Mouse (Mus musculus): ENCODE results near the gene Uqcrc2.

Gene Uqcrc2

DNA sequence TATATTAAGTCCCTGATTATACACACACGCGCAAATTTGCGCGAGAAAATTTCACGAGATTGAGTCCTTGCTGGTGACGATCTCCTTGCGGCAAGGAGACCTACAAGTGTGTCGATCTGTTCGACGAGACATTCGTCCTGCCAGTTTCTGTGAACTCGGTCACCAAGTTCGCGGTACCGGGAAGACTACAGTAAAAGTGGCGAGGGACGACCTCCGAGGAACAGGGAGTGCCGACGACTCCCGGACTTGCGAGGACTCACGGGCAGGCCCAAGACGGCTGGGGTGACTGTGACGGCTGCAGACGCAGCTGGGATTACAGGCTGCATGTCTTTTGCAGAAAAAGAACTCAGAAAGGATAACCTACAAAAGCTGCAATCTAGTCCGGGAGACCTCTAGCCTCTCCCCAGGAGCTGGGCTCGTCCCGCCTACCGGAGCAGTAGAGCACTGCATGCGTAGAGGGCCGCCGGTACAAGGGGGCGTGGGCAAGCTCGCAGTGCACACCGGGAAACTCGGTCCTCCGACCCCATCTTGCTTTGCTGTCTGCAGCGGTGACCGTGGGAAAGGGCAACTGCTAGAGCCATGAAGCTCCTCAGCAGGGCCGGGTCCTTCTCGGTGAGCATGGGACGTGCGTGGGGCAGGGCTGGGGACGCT lies at the start of gene Uqcrc2:
Gene Uqcrc2, plus strand, starts transcription at position 466 of the 651 bp plus-strand sequence.
- DNase-seq (ENCODE audit: extremely low read depth, low read depth, low spot score): no peak

DNA sequence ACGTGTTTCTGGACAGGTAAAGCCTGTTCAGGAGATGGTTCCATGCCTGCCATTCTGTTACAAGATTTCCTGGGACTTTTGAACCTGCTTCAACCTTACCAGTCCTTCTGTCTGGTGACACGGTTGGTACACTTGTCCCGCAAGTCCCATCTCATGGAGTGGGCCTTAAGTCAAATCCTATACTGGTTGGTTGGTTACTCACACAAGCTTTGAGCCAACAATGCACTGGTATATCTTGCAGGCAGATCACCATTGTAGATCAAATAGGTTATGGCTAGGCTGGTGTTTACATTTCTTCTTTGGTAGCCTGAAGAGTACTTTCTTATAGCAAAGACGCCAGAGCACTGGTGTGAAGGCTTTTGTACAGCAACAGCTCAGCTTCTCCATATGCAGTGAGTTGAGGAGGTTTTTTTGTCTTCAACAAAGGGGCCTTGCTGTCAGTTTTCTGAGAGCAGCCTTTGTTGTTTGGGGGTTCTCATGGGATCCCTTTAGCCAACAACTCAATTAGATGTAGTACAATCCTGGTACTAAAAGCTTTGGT lies 37.7 kb upstream of the Uqcrc2 start:
- DNase-seq (ENCODE audit: extremely low read depth, low read depth, low spot score): no peak

DNA sequence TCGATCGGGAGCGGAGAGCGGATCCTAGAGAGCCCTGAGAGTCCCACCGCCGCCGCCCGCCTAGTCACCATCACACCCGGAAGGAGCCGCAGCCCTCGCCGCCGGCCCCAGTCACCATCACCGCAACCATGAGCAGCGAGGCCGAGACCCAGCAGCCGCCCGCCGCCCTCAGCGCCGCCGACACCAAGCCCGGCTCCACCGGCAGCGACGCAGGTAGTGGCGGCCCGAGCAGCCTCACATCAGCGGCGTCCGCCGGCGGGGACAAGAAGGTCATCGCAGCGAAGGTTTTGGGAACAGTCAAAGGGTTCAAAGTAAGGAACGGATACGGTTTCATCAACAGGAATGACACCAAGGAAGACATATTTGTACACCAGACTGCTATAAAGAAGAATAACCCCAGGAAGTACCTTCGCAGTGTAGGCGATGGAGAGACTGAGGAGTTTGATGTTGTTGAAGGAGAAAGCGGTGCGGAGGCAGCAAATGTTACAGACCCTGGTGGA lies 37.2 kb upstream of the Uqcrc2 start:
- DNase-seq (ENCODE audit: extremely low read depth, low read depth, low spot score): no peak

DNA sequence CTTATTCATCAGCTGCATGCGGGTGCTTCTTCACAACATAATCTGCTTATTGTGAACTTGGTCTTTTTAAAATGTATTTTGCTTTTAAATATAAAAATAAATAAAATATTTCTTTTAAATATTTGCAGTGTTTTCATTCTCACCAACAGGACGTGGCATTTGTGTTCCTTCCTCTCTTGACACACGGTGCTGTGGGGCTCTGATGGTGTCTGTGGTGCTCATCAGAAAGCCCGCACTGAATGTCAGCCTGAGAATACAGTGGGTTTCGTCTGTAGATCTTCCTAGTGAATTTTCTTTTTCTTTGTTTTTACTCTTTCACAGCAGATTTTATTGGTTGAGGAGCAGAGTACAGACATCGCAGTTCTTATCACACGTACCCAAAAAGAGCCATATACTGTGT lies 36.6 kb upstream of the Uqcrc2 start:
- no peak for DNase-seq (ENCODE audit: extremely low read depth, low read depth, low spot score)

DNA sequence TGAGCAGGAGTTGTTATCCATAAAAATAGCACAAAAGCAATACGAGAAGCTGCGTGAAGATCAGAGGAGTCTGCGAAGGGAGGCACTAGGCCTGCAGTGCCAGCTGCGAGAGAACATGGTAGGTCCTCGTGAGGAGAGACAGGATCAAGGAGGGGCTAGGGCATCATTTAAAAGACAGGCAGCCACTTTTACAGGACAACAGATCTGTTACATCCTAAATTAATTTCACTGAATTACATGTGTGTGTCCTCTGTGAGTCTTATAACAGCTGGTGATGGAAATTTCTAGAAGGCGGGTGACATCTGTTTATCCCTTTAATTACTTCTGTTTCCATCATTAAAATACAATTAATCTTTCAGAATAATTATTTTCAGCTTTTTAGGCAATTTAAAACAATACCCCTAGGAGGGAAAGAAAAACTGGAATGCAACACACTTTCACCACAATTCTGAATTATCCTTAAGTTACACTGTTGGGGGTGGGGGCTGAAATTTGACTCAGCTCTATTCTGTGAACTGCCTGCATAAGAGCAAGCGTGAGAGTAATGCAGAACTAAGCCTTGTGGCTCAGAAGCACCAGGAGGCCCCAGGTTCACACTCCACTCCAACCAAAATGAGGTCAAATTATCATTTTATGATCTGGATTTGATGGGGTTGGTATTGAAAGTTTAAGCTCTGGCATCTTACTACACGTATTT lies 14.8 kb upstream of the Uqcrc2 start:
- no peak for DNase-seq (ENCODE audit: extremely low read depth, low read depth, low spot score)

DNA sequence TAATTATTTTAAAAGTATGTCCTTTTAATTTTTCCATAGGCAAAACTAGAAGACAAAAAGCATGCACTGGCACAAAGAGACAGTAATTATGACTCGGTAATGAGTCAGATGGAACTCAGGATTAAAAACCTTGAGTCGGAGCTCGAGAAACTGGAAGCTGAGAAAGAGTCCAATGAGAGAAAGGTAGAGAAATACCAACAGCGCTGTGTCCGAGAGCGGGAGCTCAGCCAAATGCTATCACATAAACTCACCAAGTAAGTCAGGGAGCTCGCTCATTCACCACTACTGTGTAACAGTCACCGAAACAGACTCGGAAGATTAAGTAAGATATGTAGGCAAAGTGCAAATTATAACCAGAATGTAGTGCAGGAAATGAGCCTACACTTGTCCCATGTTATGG lies 14.1 kb upstream of the Uqcrc2 start:
- no peak for DNase-seq (ENCODE audit: extremely low read depth, low read depth, low spot score)

DNA sequence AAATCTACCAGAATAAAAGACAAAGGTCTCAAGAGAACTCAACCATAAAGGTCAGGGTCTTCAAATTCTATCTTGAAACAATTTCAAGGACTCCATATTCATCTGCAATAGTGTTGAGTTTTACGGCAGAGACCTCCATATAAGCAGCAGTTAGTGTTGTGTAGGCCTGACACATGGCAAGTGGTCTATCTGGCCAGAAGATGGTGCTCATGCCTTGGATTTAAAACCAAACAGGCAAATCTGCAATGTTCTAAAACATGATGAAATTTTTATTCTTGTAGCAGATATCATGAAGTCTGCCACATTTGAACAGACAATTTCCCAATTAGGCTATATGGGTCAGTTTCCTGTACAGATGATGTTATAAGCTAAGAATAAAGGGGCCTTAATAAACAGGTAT lies 2.5 kb upstream of the Uqcrc2 start:
- no peak for DNase-seq (ENCODE audit: extremely low read depth, low read depth, low spot score)

DNA sequence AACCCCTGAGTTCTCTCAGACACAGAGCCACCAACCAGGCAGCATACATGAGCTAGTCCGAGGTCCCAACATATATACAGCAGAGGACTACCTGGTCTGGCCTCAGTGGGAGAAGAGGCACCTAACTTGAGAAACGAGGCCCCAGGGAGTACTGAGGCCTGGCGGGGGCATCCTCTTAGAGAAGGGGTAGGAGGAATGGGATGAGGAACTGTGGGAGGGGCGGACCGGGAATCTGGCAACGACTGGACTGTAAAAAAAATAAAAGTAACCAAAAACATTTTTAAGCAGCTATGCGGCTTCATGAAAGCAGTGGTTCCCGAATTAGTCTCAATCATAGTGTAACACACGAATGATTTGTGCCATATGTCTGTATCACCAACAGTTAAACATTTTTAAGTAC lies 675 bp upstream of the Uqcrc2 start:
- no peak for DNase-seq (ENCODE audit: extremely low read depth, low read depth, low spot score)

DNA sequence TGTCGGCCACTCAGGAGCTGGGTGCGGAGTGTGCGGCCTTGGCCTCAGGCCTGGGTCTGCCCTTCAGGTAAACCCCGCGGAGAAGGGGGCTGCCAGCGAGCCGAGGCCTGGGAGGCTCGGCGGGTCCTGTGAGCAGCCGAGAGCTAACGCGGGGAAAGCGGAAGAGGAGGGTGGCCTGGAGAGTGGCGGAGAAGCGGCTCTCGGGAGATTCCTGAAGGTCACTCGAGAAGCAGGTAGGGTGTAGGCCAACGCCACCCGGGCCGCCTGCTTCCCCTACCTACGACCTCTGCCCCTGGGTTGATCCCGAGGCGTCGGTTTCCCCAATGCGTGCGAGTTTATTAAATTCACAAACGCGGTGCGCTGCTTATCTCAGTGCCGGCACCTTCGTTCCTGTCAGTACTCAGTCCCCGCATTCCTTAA lies 396 bp downstream of the Uqcrc2 start:
- no peak for DNase-seq (ENCODE audit: extremely low read depth, low read depth, low spot score)

DNA sequence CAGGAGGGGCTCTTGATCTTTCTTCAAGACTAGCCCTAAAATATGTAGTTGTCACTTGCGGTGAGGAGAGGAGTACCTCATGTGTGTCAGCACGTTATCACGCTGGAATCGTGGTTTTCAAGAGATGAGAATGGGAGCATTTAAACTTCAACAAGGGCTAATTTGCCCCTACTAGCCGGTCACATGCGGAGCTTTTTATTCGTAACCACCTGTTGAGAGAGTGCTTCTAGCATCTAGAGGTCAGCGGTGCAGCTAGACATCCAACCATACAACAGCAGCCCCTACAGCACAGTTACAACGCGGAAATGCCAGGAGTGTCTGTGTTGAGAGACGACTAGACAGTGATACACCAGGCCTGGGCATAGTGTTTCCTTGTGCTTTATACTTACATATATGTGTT lies 845 bp downstream of the Uqcrc2 start:
- DNase-seq (ENCODE audit: extremely low read depth, low read depth, low spot score): no peak

DNA sequence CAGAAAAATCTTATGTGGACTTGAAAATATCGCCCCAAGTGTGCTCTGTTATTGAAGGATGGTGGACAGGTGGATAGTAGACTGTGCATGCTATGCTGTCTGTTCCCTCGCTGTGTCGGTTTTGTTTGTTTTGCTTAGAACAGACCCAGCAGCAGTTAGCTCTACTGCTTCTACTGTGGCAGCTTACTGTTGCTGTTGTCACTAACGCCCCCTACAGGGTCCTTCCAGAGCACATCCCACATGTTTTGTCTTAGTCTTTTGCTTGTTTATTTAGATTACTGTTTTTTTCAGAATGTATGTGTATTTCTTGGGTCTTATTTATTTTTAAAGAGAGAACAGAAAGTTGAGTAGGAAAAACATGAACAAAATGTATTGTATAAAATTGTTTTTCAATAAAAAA lies 8.2 kb downstream of the Uqcrc2 start:
- no peak for DNase-seq (ENCODE audit: extremely low read depth, low read depth, low spot score)

DNA sequence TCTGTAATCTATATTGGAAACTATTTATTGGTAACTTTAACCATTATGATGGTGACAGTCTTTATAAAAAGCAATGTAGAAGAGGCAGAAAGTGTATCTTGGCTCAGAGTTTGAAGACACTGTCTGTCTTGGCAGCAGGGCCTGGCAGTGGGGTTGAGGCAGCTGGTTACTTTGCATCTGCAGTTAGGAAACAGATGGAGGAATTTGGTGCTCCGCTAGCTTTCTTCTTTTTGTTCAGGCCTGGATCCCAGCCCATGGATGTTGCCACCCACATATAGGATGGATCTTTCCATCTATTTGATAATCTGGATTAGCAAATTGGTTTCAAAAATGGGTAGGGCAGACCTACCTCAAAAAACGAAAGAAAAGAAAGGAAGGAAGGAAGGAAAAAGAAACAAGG lies 12.9 kb downstream of the Uqcrc2 start:
- DNase-seq (ENCODE audit: extremely low read depth, low read depth, low spot score): no peak

DNA sequence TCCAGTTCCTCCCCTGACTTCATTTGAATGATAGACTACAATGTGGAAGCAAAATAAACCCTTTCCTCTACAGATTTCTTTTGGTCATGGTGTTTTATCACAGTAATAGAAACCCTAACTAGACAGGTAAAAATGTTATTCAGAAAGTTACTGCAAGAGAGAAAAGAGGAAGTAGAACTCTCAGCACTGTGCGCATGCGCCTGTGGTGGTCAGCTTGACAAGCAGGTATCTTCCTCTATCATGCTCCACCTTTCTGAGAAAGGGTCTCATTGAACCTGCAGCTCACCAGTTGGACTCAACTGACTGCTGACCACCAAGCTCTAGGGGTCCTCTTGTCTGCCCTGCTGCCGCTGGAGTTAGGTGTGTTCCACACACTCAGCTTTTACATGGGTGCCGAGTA lies 27.1 kb downstream of the Uqcrc2 start:
- DNase-seq (ENCODE audit: extremely low read depth, low read depth, low spot score): no peak

DNA sequence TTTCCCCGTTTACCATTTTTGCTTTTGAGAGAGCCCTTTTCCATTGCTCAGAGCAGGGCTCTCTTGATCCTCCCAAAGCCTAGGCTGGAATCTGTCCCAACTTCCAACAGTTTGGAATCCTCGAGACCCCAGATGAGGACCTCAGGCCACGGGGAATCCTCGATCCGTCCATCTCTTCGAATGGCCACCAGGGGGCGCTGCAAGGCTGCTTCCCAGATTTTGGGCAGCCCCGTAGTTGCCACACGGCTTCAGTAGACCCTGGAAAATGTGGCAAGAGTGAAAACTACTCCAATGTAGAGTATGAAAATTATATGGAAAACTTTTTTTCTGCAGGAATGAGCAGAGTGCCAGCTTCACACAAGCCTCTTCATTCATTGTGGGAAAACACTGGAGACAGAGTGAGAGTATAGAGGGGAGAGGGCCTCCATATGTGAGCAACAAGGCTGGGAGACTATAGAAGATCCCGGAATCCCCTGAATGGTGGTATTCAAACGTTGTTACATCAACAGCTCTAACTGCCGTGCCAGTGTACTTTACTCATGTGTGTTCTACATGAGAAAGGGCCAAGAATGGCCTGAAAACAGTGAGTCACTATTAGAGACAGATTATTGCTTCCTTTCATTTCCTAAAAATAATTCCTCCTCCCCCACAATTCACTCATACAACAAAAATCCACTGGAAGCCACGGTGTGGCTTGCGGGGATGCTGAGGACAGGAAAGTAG lies 35.3 kb downstream of the Uqcrc2 start, which contains the start of gene Pdzd9:
Gene Pdzd9, minus strand, starts transcription at position 191 of the 723 bp plus-strand sequence.
- no peak for DNase-seq (ENCODE audit: extremely low read depth, low read depth, low spot score)

DNA sequence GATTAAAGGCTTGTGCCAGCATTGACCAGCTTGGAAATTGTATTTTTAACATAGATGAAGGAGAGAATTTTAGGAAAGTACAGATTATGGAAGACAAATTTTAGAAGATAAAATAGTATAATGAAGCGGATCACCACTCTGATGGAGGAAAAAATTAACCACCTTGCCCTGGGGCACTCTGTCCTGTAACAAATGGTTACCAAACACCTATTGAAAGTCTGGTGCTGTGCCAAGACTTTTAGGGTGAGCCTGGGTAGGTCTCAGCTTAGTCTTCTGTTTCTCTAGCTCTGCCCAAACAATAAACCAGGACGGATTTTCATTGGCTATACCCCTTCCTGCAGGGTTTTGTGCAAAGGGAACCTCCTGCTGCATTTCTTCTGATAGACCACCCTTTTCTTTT lies 36.3 kb downstream of the Uqcrc2 start:
- DNase-seq (ENCODE audit: extremely low read depth, low read depth, low spot score): no peak

DNA sequence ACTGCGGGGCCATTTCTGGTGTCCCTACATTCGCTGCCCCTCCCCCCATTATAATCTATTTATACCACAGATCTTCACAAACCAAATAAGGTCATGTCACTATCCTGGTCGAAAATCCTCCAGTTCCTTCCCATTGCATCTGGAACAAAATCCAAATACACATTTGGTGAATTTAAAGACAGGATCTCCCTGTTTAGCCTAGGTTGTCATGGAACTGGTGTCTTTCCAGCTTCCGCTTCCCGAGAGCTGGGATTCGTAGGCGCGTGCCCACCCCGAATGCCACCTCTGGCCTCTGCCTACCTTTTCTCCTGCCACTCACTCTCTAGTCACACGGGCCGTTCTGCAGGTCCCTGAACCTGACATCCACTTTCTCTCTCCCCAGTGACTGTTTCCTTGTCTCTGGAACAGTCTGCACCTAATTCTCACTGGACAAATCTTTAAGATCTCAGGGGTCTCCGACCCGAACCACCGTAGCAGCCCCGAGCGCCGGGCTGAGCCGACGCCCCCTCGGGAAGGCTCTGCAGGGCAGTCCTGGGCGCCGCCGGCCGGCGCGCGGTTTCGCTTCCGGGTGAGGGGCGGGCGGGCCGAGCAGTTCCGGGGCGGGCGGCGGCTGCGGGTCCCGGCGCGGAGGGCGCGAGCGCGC lies 42.1 kb downstream of the Uqcrc2 start, which contains the start of gene Mosmo:
Gene Mosmo, plus strand, starts transcription at position 618 of the 643 bp plus-strand sequence.
- no peak for DNase-seq (ENCODE audit: extremely low read depth, low read depth, low spot score)

DNA sequence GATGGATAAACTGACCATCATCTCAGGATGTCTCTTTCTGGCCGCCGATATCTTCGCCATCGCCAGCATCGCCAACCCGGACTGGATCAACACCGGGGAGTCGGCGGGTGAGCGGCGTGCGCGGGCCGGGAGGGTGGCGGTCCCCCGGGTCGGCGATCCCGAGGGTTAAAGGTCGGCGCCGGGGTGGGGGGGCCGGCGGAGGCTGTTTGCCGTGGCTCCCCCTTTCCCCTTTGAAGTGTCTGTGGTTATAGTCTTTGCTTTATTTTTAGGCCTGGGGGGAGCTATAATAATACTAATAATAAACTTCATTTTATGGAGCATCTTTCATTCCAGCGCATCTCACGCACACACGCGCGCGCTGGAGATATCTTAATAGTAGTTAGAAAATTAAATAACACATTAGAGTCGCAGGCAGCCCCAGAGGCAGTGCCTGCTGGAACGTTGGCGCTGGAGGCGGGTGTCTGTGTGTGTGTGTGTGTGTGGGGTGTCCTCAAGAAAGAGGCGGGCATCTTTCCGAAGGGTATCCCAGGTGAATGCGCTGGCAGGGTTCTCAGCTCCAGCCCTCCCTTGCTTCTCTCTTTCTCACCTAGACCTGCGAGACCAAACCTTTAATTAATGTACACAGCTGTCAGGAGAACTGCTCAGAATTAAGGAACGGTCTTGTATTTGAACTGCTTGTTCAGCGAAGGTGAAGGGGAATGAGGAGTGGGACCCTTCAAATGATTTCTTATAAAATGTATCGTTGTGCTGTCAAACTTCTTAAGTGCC lies 43.0 kb downstream of the Uqcrc2 start:
- DNase-seq (ENCODE audit: extremely low read depth, low read depth, low spot score): no peak

DNA sequence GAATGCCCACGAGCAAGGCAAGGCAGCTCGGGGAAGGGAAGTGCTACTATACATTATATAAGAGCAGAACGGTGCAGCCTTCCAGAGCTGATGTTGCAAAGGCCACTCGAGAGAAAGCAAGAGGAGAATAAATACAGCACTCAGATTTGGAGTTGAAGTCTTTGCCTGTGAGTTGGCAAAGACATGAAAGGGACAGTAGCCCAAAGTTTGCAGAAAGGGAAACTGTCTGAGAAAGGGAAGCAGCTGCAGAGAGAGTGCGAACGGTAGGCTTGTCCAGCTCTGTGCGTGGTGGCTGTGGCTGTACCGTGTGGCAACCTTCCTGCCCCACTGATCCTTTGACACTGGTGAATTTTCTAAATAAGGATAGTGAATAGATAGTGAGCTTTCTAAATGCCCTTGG lies 44.0 kb downstream of the Uqcrc2 start:
- DNase-seq (ENCODE audit: extremely low read depth, low read depth, low spot score): no peak

DNA sequence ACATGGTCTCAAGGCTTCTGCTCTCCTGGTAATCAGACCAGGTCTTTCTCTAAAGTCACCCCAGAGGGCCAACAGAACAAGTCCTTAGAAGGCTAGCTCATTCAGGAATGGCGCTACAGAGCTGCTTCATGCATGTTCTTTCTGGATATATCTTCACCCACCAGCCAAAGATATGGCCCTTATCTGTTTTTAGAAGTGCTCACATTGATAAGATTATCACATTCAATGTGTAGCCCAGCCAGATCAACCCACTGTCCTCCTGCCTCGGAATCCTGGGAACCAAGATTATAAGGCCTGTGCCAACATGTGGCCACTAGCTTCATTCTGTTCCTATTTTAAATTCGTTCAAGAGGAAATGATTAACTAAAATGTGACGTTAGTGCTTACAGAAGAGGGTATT lies 47.0 kb downstream of the Uqcrc2 start:
- no peak for DNase-seq (ENCODE audit: extremely low read depth, low read depth, low spot score)

DNA sequence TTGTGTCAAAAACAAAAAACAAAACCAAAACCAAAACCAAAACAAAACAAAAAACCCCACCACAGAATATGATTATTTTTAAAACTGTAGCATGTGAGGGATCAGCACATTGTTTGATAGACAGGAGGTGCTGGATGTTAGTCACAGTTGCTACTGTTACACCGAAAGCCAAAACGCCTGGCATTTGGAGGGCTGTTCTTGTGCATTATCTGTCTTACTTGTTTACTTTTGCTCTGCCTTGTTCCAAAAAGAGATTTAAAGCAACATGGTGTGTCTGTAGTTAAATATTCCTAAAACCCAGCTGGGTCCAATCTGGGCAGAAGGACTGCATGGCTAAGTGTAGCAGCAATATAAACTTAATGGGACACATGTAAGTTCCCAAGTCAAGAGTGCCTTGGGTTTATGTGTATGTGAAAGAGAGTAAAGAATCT lies 49.8 kb downstream of the Uqcrc2 start:
- no peak for DNase-seq (ENCODE audit: extremely low read depth, low read depth, low spot score)
